In the genomic region with DNA sequence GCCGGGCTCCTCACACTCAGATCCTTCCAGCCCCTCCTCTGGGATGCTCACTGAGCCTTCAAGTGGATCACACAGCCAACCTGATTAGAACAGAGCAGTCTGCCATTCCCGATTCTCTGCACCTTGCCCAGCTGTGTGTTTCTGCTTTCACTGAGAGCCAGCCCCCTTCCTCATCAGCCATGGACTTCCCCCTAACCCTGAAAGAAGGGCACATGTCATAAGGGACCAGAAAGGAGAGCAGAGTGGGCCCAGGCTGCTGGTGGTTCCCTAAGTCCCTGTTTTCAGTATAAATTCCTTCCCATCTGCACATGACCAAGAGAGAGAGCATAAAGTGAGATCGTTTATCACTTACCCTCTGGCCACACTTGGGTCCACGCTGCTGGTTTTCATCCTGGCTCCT, we compare ENCODE assay signal across 24 mouse cellular contexts. TPM values are rescaled to one million over a fixed set of nuclear protein-coding genes. Genes with fewer than 3 reads are reported as not detected.
DNase-seq lines count a peak whose midpoint lies in the region; ATAC-seq and TF ChIP-seq lines count a peak whose summit lies in the region.
"Had no signal": no experiment of that assay in that cellular context is flagged by ENCODE, and none has a peak within 500 bp of the region (broad histone marks: within the 10 kb centered on the region; RNA-seq: fewer than 3 reads in every experiment).

No protein-coding gene starts in this region.

- no peak overlapping the region for H3K4me2 ChIP-seq in heart, embryonic 11.5 days
- no peak overlapping the region for H3K4me2 ChIP-seq in midbrain, embryonic 14.5 days (ENCODE audit: low read length)
- H3K4me2 ChIP-seq: embryonic facial prominence, embryonic 12.5 days; forebrain, embryonic 13.5 days; forebrain, embryonic 15.5 days had no signal

- H3K9me3 ChIP-seq in heart, embryonic 11.5 days (replicated peaks; ENCODE audit: control insufficient read depth, low read length) = no peaks in the 10 kb centered on the region
- no peaks in the 10 kb centered on the region for H3K9me3 ChIP-seq in midbrain, embryonic 10.5 days (replicated peaks)
- no peaks in the 10 kb centered on the region for H3K9me3 ChIP-seq in midbrain, embryonic 14.5 days (ENCODE audit: control insufficient read depth, low read length)
- H3K9me3 ChIP-seq: embryonic facial prominence, embryonic 10.5 days; embryonic facial prominence, embryonic 12.5 days; forebrain, embryonic 13.5 days; forebrain, embryonic 15.5 days had no signal

- no peak for ATAC-seq in heart, embryonic 11.5 days (replicated peaks; ENCODE audit: insufficient number of reproducible peaks, low FRiP score, low TSS enrichment)
- no peak for ATAC-seq in midbrain, embryonic 14.5 days (ENCODE audit: low FRiP score, low TSS enrichment)
- ATAC-seq: activated CD4-positive, CD25-positive, alpha-beta regulatory T cell, adult 4 months; CD4-positive, CD25-positive, alpha-beta regulatory T cell, adult 4 months; forebrain, embryonic 13.5 days; forebrain, embryonic 15.5 days; Patski had no signal

- DNase-seq in heart, adult 11 months = peak; percentile 56
- DNase-seq in midbrain, embryonic 10.5 days (ENCODE audit: low spot score) = no peak
- no peak for DNase-seq in midbrain, embryonic 14.5 days
- DNase-seq in testis, postnatal 14 days (ENCODE audit: low spot score) = no peak
- DNase-seq: adrenal gland, adult 8-10 months; adrenal gland, postnatal 14 days; adrenal gland, postnatal 36 days; B cell, adult 2 months; cerebellum, adult 11-12 months; cerebellum, adult 2 months; cerebellum, adult 9-10 months; cerebellum, postnatal 10 days; cerebellum, postnatal 25 days had no signal

- no peaks in the 10 kb centered on the region for H3K36me3 ChIP-seq in heart, embryonic 11.5 days (ENCODE audit: control insufficient read depth, insufficient read depth, low read length)
- peaks cover 4% of the 10 kb centered on the region for H3K36me3 ChIP-seq in midbrain, embryonic 10.5 days
- no peaks in the 10 kb centered on the region for H3K36me3 ChIP-seq in midbrain, embryonic 14.5 days (ENCODE audit: control insufficient read depth, insufficient read depth, low read length)
- no peaks in the 10 kb centered on the region for H3K36me3 ChIP-seq in testis, adult 2 months (ENCODE audit: control insufficient read depth, insufficient read depth, low read length)
- H3K36me3 ChIP-seq: forebrain, embryonic 15.5 days; G1E had no signal

- no peak overlapping the region for H3K4me3 ChIP-seq in heart, embryonic 11.5 days (ENCODE audit: low read depth, low read length)
- H3K4me3 ChIP-seq in midbrain, embryonic 10.5 days = no peak overlapping the region
- no peak overlapping the region for H3K4me3 ChIP-seq in midbrain, embryonic 14.5 days (replicated peaks; ENCODE audit: low read depth, low read length)
- peak overlapping the region; percentile 77 for H3K4me3 ChIP-seq in testis, adult 2 months (ENCODE audit: control insufficient read depth, low read depth, low read length)
- H3K4me3 ChIP-seq: embryonic facial prominence, embryonic 10.5 days; embryonic facial prominence, embryonic 12.5 days; forebrain, embryonic 13.5 days; forebrain, embryonic 15.5 days had no signal

- WGBS in heart, embryonic 11.5 days (ENCODE audit: insufficient replicate concordance) = 63% methylated on average over 4 of the region's 4 CpGs
- WGBS in midbrain, embryonic 10.5 days = 83% methylated on average over 4 of the region's 4 CpGs
- 70% methylated on average over 4 of the region's 4 CpGs for WGBS in midbrain, embryonic 14.5 days

- H3K27me3 ChIP-seq in heart, embryonic 11.5 days (ENCODE audit: control insufficient read depth, insufficient read depth, low read length) = no peaks in the 10 kb centered on the region
- no peaks in the 10 kb centered on the region for H3K27me3 ChIP-seq in midbrain, embryonic 10.5 days (ENCODE audit: low read depth, poor library complexity, severe bottlenecking)
- no peaks in the 10 kb centered on the region for H3K27me3 ChIP-seq in midbrain, embryonic 14.5 days (ENCODE audit: control insufficient read depth, insufficient read depth, low read length)
- H3K27me3 ChIP-seq in testis, adult 2 months (ENCODE audit: control insufficient read depth, insufficient read depth, low read length) = no peaks in the 10 kb centered on the region
- H3K27me3 ChIP-seq: CH12.LX; embryonic facial prominence, embryonic 12.5 days; forebrain, embryonic 13.5 days; forebrain, embryonic 15.5 days; Patski had no signal

- no peak for TF ChIP-seq POLR2A in testis, adult 2 months (IDR thresholded peaks at IDR 0.05; ENCODE audit: control insufficient read depth, low read depth, low read length)

- no peak for TF ChIP-seq CTCF in testis, adult 2 months (IDR thresholded peaks at IDR 0.05; ENCODE audit: control insufficient read depth, insufficient read depth, insufficient replicate concordance, low read depth, low read length)

- no peak overlapping the region for H3K27ac ChIP-seq in heart, embryonic 11.5 days (ENCODE audit: low read depth, low read length)
- 0 out of 2 replicates have a peak overlapping the region, but pooled peaks have one; percentile 13 for H3K27ac ChIP-seq in midbrain, embryonic 10.5 days (replicated peaks)
- H3K27ac ChIP-seq in midbrain, embryonic 14.5 days (replicated peaks; ENCODE audit: low read depth, low read length) = no peak overlapping the region
- H3K27ac ChIP-seq in testis, adult 2 months (ENCODE audit: control insufficient read depth, insufficient read depth, low read depth, low read length) = no peak overlapping the region
- H3K27ac ChIP-seq: embryonic facial prominence, embryonic 10.5 days; embryonic facial prominence, embryonic 12.5 days; forebrain, embryonic 13.5 days; forebrain, embryonic 15.5 days had no signal

- H3K9ac ChIP-seq in heart, embryonic 11.5 days (ENCODE audit: low read depth, low read length) = no peak overlapping the region
- H3K9ac ChIP-seq in midbrain, embryonic 14.5 days (replicated peaks; ENCODE audit: low read length) = no peak overlapping the region
- H3K9ac ChIP-seq: embryonic facial prominence, embryonic 12.5 days; forebrain, embryonic 13.5 days; forebrain, embryonic 15.5 days had no signal

- H3K4me1 ChIP-seq in heart, embryonic 11.5 days (ENCODE audit: control insufficient read depth, insufficient read depth, low read length) = 0 out of 2 replicates have a peak, but pooled peaks cover 2% of the 10 kb centered on the region
- peaks cover 45% of the 10 kb centered on the region for H3K4me1 ChIP-seq in midbrain, embryonic 10.5 days
- peaks cover 7% of the 10 kb centered on the region; the same call in 1 of the 2 replicates for H3K4me1 ChIP-seq in midbrain, embryonic 14.5 days (ENCODE audit: control insufficient read depth, insufficient read depth, low read length)
- no peaks in the 10 kb centered on the region; the same call in 1 of the 2 replicates for H3K4me1 ChIP-seq in testis, adult 2 months (ENCODE audit: control insufficient read depth, insufficient read depth, low read length)

RNA-seq across cellular contexts. Expression of gene Tmem132c, which starts 39.6 kb away (rescaled TPM):
- polyA plus RNA-seq in heart, embryonic 11.5 days (2014; fragmentation: Nextera tagmentation; extraction: Ambion mirVana) = 3.5 and 4.3 TPM in 2 replicates
- polyA plus RNA-seq in midbrain, embryonic 10.5 days (2016; fragmentation: Nextera tagmentation; extraction: Ambion mirVana) = 30.0 and 34.0 TPM in 2 replicates
- polyA plus RNA-seq in midbrain, embryonic 14.5 days (2014; fragmentation: Nextera tagmentation; extraction: Ambion mirVana) = 10.6 and 16.2 TPM in 2 replicates
- 0.20 and 0.26 TPM in 2 replicates for polyA plus RNA-seq in testis, adult 2 months (2012; rRNA removed)
- polyA plus RNA-seq: activated CD4-positive, CD25-positive, alpha-beta regulatory T cell, adult 4 months; CD4-positive, CD25-positive, alpha-beta regulatory T cell, adult 4 months; G1E; Patski had no signal
